Mouse (Mus musculus): ENCODE results near the gene Tbata.

Tbata gene

DNA sequence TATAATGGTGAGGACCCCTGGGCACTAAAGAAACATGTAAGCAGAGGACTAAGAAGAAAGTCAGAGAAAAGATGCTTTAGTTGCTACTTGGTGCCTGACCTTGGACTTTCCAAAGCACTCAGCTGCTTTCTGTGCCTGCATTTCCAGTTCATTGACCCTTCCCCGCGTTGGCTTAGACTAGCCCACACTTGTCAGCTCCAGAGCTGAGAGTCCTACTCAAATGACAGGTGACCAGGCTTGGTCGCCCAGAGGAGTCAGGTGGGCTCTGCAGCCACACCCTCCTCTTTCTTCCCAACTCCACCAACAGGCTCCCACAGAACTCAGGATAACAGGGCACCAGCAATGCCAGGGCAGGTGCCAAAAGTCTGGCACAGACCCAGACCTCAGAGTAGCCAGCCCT lies 9.4 kb upstream of the Tbata start:
- in situ Hi-C loops (cut with MboI; ENCODE audit: low sequenced_read_pairs): no loop called here

DNA sequence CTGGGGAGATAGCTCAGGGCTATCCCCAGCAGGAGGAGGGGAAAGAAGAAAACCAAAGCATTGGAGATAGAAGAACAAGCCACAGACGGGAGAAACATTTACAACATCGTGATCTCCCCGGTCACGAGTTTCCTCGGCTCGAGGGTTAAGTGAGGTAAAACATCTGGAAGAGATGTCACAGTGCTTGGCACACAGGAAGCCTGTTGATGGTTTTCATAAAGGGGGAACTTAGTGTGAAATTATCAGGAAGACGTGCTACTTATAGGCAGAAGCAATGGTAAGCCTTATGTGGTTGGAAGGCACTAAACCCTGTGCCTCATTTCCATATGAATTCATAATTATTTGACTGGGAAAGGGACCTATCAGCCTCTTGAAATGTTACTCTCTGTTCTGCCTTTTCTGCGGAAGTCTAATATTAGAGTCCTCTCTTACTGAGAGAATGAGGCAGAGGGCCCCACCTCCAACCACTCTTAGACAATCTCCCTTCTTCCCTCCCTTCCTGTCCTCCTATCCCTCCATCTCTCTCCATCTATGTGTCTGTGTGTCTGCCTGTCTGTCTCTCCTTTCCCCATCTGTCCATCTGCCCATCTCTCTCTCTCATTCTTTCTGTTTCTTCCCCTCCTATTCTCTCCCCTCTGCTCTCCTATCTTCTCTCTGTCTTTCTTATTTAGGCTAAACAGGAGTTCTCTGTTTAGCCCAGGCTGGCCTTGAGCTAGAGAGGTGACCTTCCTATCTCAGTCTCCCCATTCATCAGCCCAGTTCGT lies 4.2 kb upstream of the Tbata start:
- in situ Hi-C loops (cut with MboI; ENCODE audit: low sequenced_read_pairs): no loop called here

DNA sequence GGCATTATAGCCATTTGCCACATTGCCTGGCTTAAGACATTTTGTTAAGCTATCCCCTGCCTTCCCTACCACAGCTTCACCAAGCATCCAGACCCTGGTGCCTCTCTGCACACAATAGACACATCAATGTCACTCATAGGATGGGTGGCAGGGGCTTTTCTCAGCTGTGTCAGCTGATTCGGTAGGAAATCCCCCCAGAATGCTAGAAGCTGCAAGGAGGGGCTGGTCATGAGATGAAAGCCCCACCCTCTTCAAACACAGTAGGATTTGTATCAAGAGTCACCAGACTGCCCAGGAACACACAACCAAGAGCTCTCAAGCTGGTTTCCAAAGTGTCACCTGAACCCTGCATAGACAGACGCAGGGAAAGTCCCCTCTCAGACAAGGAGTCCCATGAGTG lies 3.4 kb upstream of the Tbata start:
- in situ Hi-C loops (cut with MboI; ENCODE audit: low sequenced_read_pairs): no loop called here

DNA sequence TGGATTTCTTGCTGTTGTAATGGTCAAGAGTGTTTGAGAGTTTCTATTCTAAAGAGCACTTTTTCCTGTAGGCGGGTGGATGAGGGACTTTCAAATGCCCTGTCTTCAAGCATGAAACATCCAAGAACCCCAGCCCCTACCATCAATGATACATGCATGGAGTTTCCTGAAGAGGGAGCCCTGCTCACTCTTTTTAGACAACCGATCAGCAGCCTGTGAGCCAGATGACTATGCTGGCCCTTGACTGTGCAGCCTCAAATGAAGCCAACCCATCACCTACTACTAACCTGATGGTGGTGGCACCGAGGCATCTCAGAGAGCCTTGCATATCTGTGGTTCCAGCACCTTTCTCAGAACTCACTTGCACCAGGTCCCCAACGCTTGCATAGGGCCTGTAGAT lies 742 bp downstream of the Tbata start:
- in situ Hi-C loops (cut with MboI; ENCODE audit: low sequenced_read_pairs): no loop called here

DNA sequence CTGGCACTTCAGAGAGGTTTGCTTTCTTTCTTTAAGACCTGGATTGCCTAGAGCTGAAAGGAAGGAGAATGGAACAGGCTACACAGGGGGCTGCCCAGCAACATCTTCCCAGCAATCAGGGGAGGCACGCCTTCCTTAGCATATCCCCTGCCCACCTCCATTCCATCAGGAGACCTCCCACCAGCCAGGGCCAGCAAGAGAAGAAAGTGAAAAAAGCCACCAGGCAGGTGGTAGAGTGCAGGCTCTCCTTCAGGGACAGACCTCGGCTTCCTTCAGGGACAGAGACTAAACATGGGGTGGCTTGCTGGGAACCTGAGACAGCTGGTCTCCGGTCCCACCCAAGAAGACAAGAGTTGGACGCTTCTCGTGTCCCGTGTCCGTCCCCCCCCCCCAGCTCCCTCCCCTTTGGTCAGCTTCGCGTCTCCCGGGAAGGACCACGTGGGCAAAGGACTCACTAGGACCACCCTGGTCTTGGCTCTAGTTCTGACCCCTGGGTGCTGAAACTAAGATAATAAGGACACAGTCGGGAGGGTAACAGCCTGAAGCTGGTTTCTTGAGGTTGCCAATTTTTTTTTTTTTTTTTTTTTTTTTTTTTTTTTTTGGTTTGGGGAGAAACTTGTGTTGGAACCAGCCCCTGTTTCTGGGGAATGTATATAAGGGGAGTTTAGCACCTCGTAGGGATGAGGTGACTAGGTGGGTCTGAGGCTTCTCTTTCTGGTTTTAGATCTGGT lies 3.1 kb downstream of the Tbata start:
- in situ Hi-C loops (cut with MboI; ENCODE audit: low sequenced_read_pairs): loop anchor here (25.0 kb wide), 1 partner anchor 487 kb away; no protein-coding TSS in a partner anchor

GRCm38 (mm10) chr10:61175442-61176204 lies 3.9 kb downstream of the Tbata start:
- in situ Hi-C loops (cut with MboI; ENCODE audit: low sequenced_read_pairs): loop anchor here (25.0 kb wide), 1 partner anchor 487 kb away; no protein-coding TSS in a partner anchor

GRCm38 (mm10) chr10:61176221-61176790 lies 4.6 kb downstream of the Tbata start:
- in situ Hi-C loops (cut with MboI; ENCODE audit: low sequenced_read_pairs): loop anchor here (25.0 kb wide), 1 partner anchor 486 kb away; no protein-coding TSS in a partner anchor

DNA sequence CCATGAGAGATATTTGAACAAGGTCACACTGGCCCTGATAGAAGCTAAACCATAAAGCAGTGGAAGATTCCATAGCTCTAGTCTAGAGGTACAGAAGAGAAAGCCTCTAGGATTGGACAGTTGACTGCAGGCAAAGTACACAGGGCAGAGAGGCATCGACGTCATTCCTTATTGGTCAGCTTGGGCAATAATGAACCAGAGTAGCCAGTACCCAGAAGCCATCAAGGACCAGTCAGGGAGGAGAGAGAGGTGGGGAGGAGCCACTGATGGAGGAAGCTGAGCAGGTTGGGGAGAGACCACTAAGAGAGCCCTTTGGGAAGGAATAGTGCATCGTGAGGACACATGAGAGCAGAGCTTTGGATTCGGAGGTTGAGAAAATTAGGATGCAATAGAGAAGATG lies 6.0 kb downstream of the Tbata start:
- in situ Hi-C loops (cut with MboI; ENCODE audit: low sequenced_read_pairs): loop anchor here (25.0 kb wide), 1 partner anchor 485 kb away; no protein-coding TSS in a partner anchor

DNA sequence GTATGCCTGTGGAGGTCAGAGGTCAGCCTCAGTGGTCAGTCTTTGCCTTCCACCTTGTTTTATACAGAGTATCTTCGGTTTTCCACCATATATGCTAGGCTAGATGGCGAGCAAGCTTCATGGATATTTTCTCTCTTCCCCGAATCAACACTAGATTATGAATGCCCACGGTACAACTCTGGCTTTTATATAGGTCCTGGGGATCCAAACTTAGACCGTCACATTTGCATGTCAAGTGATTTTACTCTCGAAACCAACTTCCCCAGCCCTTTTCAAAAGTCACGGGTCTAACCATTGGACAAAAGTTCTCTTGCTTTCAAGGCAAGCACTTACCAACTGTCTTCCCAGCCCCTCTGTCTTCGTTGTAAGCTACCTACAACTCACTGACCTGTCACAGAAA lies 6.9 kb downstream of the Tbata start:
- in situ Hi-C loops (cut with MboI; ENCODE audit: low sequenced_read_pairs): loop anchor here (25.0 kb wide), 1 partner anchor 484 kb away; no protein-coding TSS in a partner anchor

DNA sequence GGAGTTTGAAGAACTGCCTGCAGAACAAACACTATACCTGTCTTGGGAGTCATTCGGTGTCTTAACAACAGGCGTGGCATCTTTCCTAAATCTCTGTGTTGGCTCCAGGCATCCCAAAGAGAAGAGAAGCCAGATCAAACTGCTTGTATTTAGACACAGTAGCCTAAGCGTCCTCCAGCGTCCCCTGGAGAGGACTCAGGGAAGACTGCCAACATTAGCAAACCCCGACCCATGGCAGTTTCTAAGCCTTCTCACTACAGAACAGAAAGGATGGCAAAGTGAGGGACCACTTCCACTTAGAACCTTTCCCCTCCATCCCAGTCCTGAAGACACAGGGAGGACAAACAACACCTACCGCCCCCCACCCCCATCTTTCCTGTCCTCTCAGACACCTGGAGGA lies 8.2 kb downstream of the Tbata start:
- in situ Hi-C loops (cut with MboI; ENCODE audit: low sequenced_read_pairs): loop anchor here (25.0 kb wide), 1 partner anchor 482 kb away; no protein-coding TSS in a partner anchor

DNA sequence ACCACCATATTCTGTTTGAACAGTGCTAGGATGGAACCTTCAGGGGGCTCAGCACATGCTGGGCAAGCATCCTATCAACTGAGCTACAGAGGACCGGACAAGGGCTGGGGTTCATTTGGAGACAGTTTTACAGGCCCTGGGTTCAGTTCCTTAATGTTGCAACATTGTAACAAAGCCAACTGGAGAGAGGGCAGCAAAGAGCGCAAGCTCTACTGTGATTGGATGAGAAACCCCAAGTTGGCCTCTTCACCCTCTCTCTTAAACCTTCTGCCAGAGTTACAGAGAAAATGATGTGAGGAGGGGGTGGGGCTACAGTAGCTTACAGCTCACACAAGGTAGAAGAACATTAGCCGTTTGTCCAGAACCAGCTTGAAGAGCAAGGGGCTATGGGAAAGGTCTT lies 15.2 kb downstream of the Tbata start:
- in situ Hi-C loops (cut with MboI; ENCODE audit: low sequenced_read_pairs): loop anchor here (25.0 kb wide), 1 partner anchor 475 kb away; no protein-coding TSS in a partner anchor

GRCm38 (mm10) chr10:61188010-61188409 lies 16.3 kb downstream of the Tbata start:
- in situ Hi-C loops (cut with MboI; ENCODE audit: low sequenced_read_pairs): loop anchor here (25.0 kb wide), 1 partner anchor 474 kb away; no protein-coding TSS in a partner anchor

DNA sequence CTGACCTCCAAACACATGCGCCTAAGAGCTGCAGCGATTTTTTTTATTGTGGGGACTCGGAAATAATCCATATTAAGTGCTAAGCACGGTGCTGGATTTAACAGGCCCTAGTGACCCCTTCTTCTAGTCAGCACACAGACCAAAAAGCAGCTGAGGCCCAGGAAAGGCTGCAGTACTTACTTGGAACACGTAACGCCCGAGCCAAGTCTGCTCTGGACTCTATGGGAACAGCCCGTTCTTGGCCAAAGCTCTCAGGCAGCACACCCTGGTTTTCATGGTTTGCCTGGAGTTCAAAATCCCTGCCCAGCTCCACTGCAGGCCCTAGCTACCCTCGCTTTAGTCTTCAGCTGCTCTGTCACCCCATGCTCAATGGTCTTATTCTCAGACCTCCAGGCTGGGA lies 22.9 kb downstream of the Tbata start:
- in situ Hi-C loops (cut with MboI; ENCODE audit: low sequenced_read_pairs): loop anchor here (5.0 to 25.0 kb wide), 2 partner anchors 143 to 468 kb away; no protein-coding TSS in a partner anchor

DNA sequence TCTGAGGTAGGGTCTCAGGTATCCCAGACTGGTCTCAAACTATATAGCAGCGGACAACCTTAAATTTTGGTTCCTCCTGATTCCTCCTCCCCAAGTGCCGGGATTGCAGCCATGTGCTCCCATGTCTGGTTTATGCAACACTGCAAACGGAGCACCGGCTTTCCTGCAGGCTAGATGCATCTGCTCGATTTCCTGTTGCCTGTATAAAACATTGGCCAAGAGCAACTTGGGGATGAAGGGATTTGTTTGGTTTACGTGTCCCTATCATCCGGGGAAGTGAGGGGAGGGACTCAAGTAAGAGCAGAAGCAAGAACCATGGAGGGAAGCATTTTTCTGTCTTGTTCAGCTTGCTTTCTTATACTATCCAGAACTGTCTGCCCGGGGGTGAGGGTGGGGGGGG lies 23.5 kb downstream of the Tbata start:
- in situ Hi-C loops (cut with MboI; ENCODE audit: low sequenced_read_pairs): loop anchor here (5.0 to 25.0 kb wide), 2 partner anchors 142 to 467 kb away; no protein-coding TSS in a partner anchor

GRCm38 (mm10) chr10:61195718-61196291 lies 24.1 kb downstream of the Tbata start:
- in situ Hi-C loops (cut with MboI; ENCODE audit: low sequenced_read_pairs): loop anchor here (5.0 to 25.0 kb wide), 2 partner anchors 141 to 466 kb away; no protein-coding TSS in a partner anchor

DNA sequence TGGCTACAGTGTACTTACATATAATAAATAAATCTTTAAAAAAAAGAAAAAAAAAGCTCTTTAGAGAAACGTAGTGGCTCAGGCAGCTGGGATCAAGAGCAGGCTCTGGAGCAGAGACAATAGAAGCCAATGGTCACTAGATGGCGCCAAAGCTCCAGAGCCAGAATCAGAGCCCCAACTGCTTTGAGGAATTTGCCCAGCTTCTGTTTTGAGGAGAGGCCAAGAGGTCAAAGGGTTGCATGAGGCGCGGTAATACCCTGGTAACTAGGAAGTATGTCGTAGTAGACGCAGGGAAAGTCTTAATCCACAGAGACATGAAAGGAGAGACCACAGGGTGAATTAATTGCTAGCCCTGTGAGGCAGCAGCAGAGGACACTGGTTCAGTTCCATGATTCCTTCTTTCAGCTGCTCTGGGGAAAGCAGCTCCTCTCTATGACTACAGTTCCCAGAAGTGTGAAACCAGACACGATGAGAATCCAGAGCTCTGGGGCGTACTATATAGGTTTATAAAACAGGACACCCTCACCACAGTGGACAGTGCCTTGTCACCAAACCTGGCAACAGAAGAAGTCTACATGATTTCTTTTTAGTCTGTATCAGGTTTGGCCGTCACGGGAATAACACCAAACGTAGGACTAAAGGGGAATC lies 27.9 kb downstream of the Tbata start:
- in situ Hi-C loops (cut with MboI; ENCODE audit: low sequenced_read_pairs): loop anchor here (5.0 to 25.0 kb wide), 2 partner anchors 138 to 463 kb away; no protein-coding TSS in a partner anchor

- in situ Hi-C loops (cut with MboI; ENCODE audit: low sequenced_read_pairs): no loop called here
Observed at GRCm38 (mm10) chr10:61200232-61200820, 28.6 kb downstream of the Tbata start.

DNA sequence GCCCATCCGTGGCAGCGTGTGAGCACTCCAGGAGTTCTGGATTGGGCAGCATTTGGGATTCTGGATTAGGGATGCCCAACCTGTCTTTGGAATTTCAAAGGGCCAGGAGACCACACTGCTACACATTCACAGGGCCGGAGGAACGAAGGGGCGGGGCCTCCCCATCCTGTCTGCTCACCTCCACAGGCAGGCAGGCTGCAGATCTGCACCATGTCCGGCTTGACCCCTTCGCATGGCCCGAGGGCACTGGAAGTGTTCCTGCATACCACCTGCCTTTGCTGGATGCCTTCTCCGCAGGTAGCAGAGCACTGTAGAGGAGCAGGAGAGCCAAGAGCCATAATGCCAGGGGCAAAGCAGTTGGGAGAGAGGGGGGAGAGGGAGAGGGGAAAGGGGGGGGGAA lies 29.2 kb downstream of the Tbata start:
- in situ Hi-C loops (cut with MboI; ENCODE audit: low sequenced_read_pairs): no loop called here

All from CH12F3 (cell line).